Mouse (Mus musculus): Measurements from ENCODE around the gene Mvd.

GRCm38 (mm10) chr8:122474951-122475560, 31.8 kb upstream of the Mvd start:
- TF ChIP-seq CTCF (IDR thresholded peaks at IDR 0.05; ENCODE audit: borderline replicate concordance, insufficient read depth, low read length) (no peak), POLR2A (IDR thresholded peaks at IDR 0.05; ENCODE audit: low read depth, low read length) (no peak)
